Mouse (Mus musculus) intestine, embryonic 16.5 days (tissue): ENCODE data around the gene Acp6. TPM values are rescaled to one million over a fixed set of nuclear protein-coding genes. Genes with fewer than 3 reads are reported as not detected.

ENCODE experiments used
- polyA plus RNA-seq: library from polyadenylated mRNA; unstranded; fragments of >200 nt; fragmentation: Nextera tagmentation; extraction: Ambion mirVana; gene quantifications from 2 replicates; pipeline ENCODE4 v1.2.1, GENCODE M21; 2015

Acp6 gene
- polyA plus RNA-seq, 1 experiment from 2014 or later = 60.3 TPM

Other genes with a start within 250 kb of the Acp6 start
- 0.04 TPM in 1 of 2 replicates, not detected in the other for gene Gja8, start 232.8 kb upstream of the Acp6 start, polyA plus RNA-seq
- gene Bcl9, start 139.1 kb downstream of the Acp6 start, polyA plus RNA-seq = 35.9 and 37.4 TPM in 2 replicates